Mouse (Mus musculus): ENCODE results near the gene Arpc5.

GRCm38 (mm10) chr1:152795688-152796255 lies 29.4 kb downstream of the Arpc5 start:
- TF ChIP-seq CTCF (conservative IDR thresholded peaks at IDR 0.05; ENCODE audit: low read length) (no peak), NANOG (IDR thresholded peaks at IDR 0.05; ENCODE audit: borderline replicate concordance, low read length) (no peak)
